Mouse (Mus musculus) cerebellum, adult 2 months (tissue): ENCODE measurements around the gene Selenon.

Source experiments
- CTCF ChIP-seq: fragments of 200-500 bp; IDR thresholded peaks from 2 replicates; pipeline ENCODE4 v1.5.1; 2011; ENCODE audit warnings: low read depth, mild to moderate bottlenecking, control low read depth, low read length, moderate library complexity, borderline replicate concordance; ENCODE audit not compliant: insufficient read depth
- POLR2A ChIP-seq: fragments of 200-500 bp; IDR thresholded peaks from 2 replicates; pipeline ENCODE4 v1.6.1; 2011; ENCODE audit warnings: low read length, control low read depth, borderline replicate concordance; ENCODE audit not compliant: insufficient read depth

DNA sequence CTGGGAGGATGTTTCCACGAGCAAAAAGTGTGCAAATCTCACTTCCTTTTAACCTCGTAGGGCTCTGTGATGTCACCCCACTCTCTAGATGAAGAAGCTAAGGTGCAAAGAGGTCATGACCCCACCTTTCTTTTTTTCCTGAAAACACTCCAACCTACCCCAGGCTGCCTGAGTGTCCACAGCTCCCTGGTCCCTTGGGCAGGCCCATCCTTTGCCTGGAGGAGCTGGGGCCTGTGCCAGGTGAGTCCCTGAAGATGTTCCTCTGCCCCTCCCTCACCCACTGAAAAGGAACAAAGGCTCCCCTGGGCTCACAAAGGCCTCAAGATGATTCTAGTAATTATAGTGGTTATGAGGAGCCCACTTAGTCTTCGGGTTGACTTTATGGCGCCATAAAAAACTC is 40.5 kb upstream of the Selenon start:
- TF ChIP-seq CTCF: no peak
- TF ChIP-seq POLR2A: no peak
